Mouse (Mus musculus) liver, adult 2 months (tissue): Measurements from ENCODE around the gene Spint1.

ENCODE experiments used
- CTCF ChIP-seq: fragments of 200-500 bp; IDR thresholded peaks from 2 replicates; pipeline ENCODE4 v1.5.1; 2011; ENCODE audit warnings: low read depth, low read length, control low read depth
- POLR2A ChIP-seq: fragments of 200-500 bp; IDR thresholded peaks from 2 replicates; pipeline ENCODE4 v1.6.1; 2011; ENCODE audit warnings: low read length, control low read depth; ENCODE audit not compliant: insufficient read depth; ENCODE audit errors: extremely low read depth

DNA sequence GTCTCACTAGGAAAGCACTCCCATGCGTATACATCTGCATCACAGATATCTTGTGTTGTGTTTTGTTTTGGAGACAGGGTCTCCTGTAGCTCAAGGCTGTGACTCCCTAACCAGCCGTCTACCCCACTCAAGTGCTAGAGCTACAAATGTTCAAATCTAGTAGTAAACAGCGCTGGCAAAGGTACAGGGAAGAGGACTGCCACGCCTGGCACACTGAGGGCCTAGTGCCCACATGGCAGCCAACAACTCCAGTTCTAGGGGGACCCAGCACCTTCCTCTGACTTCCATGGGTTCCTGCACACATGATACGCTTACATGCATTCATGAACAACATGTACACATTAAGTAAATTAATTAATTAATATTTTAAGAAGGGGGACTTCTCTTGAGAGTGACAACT, 55.1 kb downstream of the Spint1 start:
- no peak for TF ChIP-seq POLR2A
- TF ChIP-seq CTCF: no peak
